Mouse (Mus musculus) liver, embryonic 14.5 days (tissue): ENCODE measurements around the gene Tac2. TPM values are rescaled to one million over a fixed set of nuclear protein-coding genes. Genes with fewer than 3 reads are reported as not detected.

Experiments used
- ATAC-seq: fragments of 200-750 bp; cut with Nextera tagmentation; 2 replicates; pipeline ENCODE4 v1.8.0; 2017; ENCODE audit warnings: moderate number of reproducible peaks, mild to moderate bottlenecking, moderate library complexity; ENCODE audit not compliant: insufficient read depth
- DNase-seq, 3 experiments: peaks; one replicate each; pipeline ENCODE4 v3.0.0-alpha.2; 2012 to 2013; ENCODE audit warnings: low read depth in 3 of 3, low spot score in 3 of 3
- H3K27ac ChIP-seq: fragments of 300-500 bp; sonication (generic); 2 replicates; pipeline ENCODE4 v1.5.1; 2014; ENCODE audit warnings: moderate library complexity, mild to moderate bottlenecking, control low read depth, inconsistent platforms
- H3K27me3 ChIP-seq: fragments of 300-500 bp; sonication (generic); 2 replicates; pipeline ENCODE4 v1.6.1; 2014; ENCODE audit warnings: mild to moderate bottlenecking, low read length, moderate library complexity; ENCODE audit not compliant: control insufficient read depth, insufficient read depth
- H3K36me3 ChIP-seq: fragments of 300-500 bp; sonication (generic); replicated peaks from 2 replicates; pipeline ENCODE4 v1.6.1; 2014; ENCODE audit warnings: low read depth; ENCODE audit not compliant: control insufficient read depth, insufficient read depth
- H3K4me1 ChIP-seq, 2 experiments: fragments of 200-500 bp in 1 of 2; fragments of 300-500 bp in 1 of 2; sonication (generic) in 1 of 2; replicated peaks; 2 replicates each; pipeline ENCODE4 v1.6.1; 2012 to 2014; ENCODE audit warnings: antibody characterized with exemption in 1 of 2, inconsistent platforms in 1 of 2, low read length in 1 of 2; ENCODE audit not compliant: control insufficient read depth in 2 of 2, insufficient read depth in 2 of 2
- H3K4me2 ChIP-seq: fragments of 300-500 bp; sonication (generic); 2 replicates; pipeline ENCODE4 v1.6.1; 2014; ENCODE audit warnings: low read depth, mild to moderate bottlenecking, control low read depth, moderate library complexity
- H3K4me3 ChIP-seq, 2 experiments: fragments of 200-500 bp in 1 of 2; fragments of 300-500 bp in 1 of 2; sonication (generic) in 1 of 2; 2 replicates each; pipeline ENCODE4 v1.5.1; 2012 to 2014; ENCODE audit warnings: low read depth in 2 of 2, low read length in 2 of 2, mild to moderate bottlenecking in 2 of 2, control low read depth in 1 of 2, inconsistent platforms in 1 of 2, moderate library complexity in 1 of 2; ENCODE audit not compliant: insufficient read depth in 1 of 2
- H3K9ac ChIP-seq: fragments of 300-500 bp; sonication (generic); replicated peaks from 2 replicates; pipeline ENCODE4 v1.6.1; 2014; ENCODE audit warnings: mild to moderate bottlenecking, control low read depth, moderate library complexity
- H3K9me3 ChIP-seq: fragments of 300-500 bp; sonication (generic); 2 replicates; pipeline ENCODE4 v1.6.1; 2016; ENCODE audit warnings: low read length, mixed read lengths; ENCODE audit not compliant: control insufficient read depth
- CTCF ChIP-seq: IDR thresholded peaks from 2 replicates; pipeline ENCODE4 v1.5.1; 2016; ENCODE audit warnings: antibody characterized with exemption, low read depth, control low read depth
- EP300 ChIP-seq: IDR thresholded peaks from 2 replicates; pipeline ENCODE4 v1.6.1; 2016; ENCODE audit warnings: antibody characterized with exemption, low read depth
- WGBS: fragments of 180-500 bp; shearing (Covaris S2); extraction: QIAGEN DNeasy Blood & Tissue Kit; methylation state at CpG from one replicate; pipeline ENCODE4 v1.1.7; 2014; ENCODE audit not compliant: insufficient replicate concordance; 5-methylcytosine and 5-hydroxymethylcytosine counted together
- polyA plus RNA-seq, 2 experiments: library from polyadenylated mRNA; depleted of rRNA in 1 of 2; stranded (reverse) in 1 of 2; unstranded in 1 of 2; fragments of >200 nt; fragmentation: Nextera tagmentation in 1 of 2; extraction: Ambion mirVana in 1 of 2; gene quantifications; 2 replicates each; pipeline versions ENCODE4 v1.2.1 to v1.2.3; 2012 to 2014

Tac2 gene
- polyA plus RNA-seq, 2 experiments: 20.7 to 26.8 TPM

DNA sequence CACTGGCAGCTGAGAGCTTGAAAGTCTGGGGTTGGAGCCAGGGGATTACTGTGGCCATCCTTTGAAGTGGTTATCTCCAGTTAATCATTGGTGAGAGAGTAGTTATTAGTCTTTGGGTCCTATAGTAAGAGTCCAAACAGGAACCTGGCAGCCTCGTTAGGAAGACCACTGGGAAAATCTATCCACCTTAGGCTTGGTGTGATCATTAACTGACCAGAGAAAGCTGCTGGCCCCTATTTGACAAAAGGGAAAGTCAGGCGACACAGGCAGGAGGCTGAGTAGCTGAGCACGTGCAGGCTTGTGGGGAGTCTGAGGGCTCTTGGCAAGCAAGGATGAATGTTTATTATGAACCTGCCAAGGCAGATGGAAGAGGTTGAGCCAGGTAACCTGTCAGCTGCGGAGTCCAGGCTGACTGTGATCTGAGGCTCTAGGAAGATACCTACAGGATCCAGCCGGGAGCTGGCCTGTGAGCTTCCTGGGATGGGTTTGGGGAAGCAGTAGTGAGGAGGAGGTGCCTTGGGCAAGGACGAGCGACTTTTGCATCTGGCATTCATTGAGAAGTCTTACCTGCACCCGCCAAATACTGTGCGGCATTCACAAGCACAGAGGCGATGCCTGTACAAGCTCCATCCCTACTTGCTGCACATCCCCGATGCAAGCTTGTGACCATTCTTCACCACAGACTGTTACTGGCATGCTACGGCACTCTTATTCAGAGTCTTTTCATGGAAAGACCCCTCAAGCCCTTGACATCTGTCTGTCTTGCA, 39.8 kb downstream of the Tac2 start:
- Histone ChIP-seq H3K27ac (no peak overlapping the region), H3K9ac (no peak overlapping the region), H3K4me1 (peaks cover 0 to 10% of the 10 kb centered on the region in 2 experiments; a peak in 2 of 4 replicates), H3K4me2 (no peak overlapping the region), H3K4me3 (no peak overlapping the region), H3K9me3 (no peaks in the 10 kb centered on the region), H3K27me3 (no peaks in the 10 kb centered on the region), H3K36me3 (no peaks in the 10 kb centered on the region)
- peak; percentile 63 for ATAC-seq
- WGBS: 53% methylated on average over 12 of the region's 12 CpGs
- no peak for TF ChIP-seq CTCF
- TF ChIP-seq EP300: no peak
- DNase-seq: no peak

DNA sequence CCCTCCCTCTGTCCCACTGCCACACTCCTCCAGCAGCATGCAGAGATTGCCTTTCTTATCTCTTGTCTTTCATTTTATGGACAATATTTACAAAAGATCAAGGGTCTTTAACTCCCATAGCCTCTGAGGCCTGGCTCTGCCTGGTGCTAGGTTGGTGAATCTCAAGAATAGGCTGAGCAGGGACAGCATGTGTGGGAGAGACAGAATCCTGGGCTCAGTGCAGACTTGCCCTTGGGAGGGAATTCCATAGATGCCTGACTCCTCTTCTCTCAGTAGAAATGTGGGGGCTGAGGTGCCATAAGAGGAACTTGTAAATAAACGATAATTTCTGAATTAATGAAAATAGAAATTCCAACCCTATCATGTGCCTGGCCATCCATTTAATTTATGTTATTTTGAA, 42.3 kb downstream of the Tac2 start:
- H3K27me3 ChIP-seq: no peaks in the 10 kb centered on the region
- H3K4me1 ChIP-seq: peaks cover 0 to 3% of the 10 kb centered on the region in 2 experiments; a peak in 2 of 4 replicates
- H3K9ac ChIP-seq: no peak overlapping the region
- TF ChIP-seq CTCF (no peak), EP300 (no peak)
- H3K9me3 ChIP-seq: no peaks in the 10 kb centered on the region
- no peak for ATAC-seq
- no peak overlapping the region for H3K4me3 ChIP-seq
- no peaks in the 10 kb centered on the region for H3K36me3 ChIP-seq
- no peak overlapping the region for H3K27ac ChIP-seq
- 63% methylated on average over 1 of the region's 1 CpGs for WGBS
- no peak overlapping the region for H3K4me2 ChIP-seq
- DNase-seq: no peak

DNA sequence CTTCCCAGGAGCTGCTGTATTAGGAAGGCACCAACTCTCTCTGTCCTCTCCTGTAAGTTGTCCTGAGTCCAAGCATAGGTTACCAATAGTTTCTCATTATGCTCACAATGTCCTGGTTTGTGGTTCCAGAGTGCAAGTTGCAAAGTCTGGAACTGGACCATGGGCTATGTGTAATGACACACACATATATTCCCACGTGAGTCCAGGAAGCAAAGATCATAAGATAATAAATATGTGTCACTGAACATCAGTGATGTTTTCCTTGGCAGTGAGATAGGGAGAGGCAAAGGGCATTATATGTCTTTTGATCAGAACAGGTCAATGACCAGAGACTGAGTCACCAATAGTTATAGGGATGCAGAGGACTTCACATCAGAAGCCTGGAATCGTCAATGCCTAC, 51.7 kb downstream of the Tac2 start, which contains the start of gene Rdh9:
TSS of gene Rdh9 (plus strand) at position 376 of the 400 bp plus-strand sequence.
- Histone ChIP-seq H3K36me3 (no peaks in the 10 kb centered on the region), H3K4me3 (no peak within 1 kb of the TSS), H3K27ac (no peak within 1 kb of the TSS), H3K9me3 (no peaks in the 10 kb centered on the region), H3K9ac (no peak within 1 kb of the TSS), H3K27me3 (no peaks in the 10 kb centered on the region), H3K4me1 (no peaks in the 10 kb centered on the region), H3K4me2 (no peak within 1 kb of the TSS)
- DNase-seq (no peak), ATAC-seq (no peak)
- 38% methylated on average over 2 of the region's 2 CpGs for WGBS
- no peak for TF ChIP-seq CTCF
- no peak for TF ChIP-seq EP300

Other genes with a start within 250 kb of the Tac2 start
- gene Stac3, start 222.8 kb upstream of the Tac2 start, polyA plus RNA-seq (2012; rRNA removed): 0.16 and 0.37 TPM in 2 replicates
- not detected in 2 replicates for gene Stac3, start 222.8 kb upstream of the Tac2 start, polyA plus RNA-seq (2014; fragmentation: Nextera tagmentation; extraction: Ambion mirVana)
- 2.1 and 3.6 TPM in 2 replicates for gene Ndufa4l2, start 209.5 kb upstream of the Tac2 start, polyA plus RNA-seq (2012; rRNA removed)
- gene Ndufa4l2, start 209.5 kb upstream of the Tac2 start, polyA plus RNA-seq (2014; fragmentation: Nextera tagmentation; extraction: Ambion mirVana): 2.0 and 5.8 TPM in 2 replicates
- 81.0 and 88.6 TPM in 2 replicates for gene Shmt2, start 202.0 kb upstream of the Tac2 start, polyA plus RNA-seq (2012; rRNA removed)
- 82.7 and 88.2 TPM in 2 replicates for gene Shmt2, start 202.0 kb upstream of the Tac2 start, polyA plus RNA-seq (2014; fragmentation: Nextera tagmentation; extraction: Ambion mirVana)
- gene Nxph4, start 189.9 kb upstream of the Tac2 start, polyA plus RNA-seq (2012; rRNA removed): not detected in 2 replicates
- gene Nxph4, start 189.9 kb upstream of the Tac2 start, polyA plus RNA-seq (2014; fragmentation: Nextera tagmentation; extraction: Ambion mirVana): 0.13 TPM in 1 of 2 replicates, not detected in the other
- gene Lrp1, start 103.3 kb upstream of the Tac2 start, polyA plus RNA-seq (2012; rRNA removed): 14.1 and 18.2 TPM in 2 replicates
- gene Lrp1, start 103.3 kb upstream of the Tac2 start, polyA plus RNA-seq (2014; fragmentation: Nextera tagmentation; extraction: Ambion mirVana): 13.2 and 16.1 TPM in 2 replicates
- gene Stat6, start 81.5 kb upstream of the Tac2 start, polyA plus RNA-seq (2012; rRNA removed): 10.9 TPM in 2 replicates
- gene Stat6, start 81.5 kb upstream of the Tac2 start, polyA plus RNA-seq (2014; fragmentation: Nextera tagmentation; extraction: Ambion mirVana): 10.2 and 12.4 TPM in 2 replicates
- 5.0 and 5.5 TPM in 2 replicates for gene Nemp1, start 57.6 kb upstream of the Tac2 start, polyA plus RNA-seq (2012; rRNA removed)
- 5.6 and 5.7 TPM in 2 replicates for gene Nemp1, start 57.6 kb upstream of the Tac2 start, polyA plus RNA-seq (2014; fragmentation: Nextera tagmentation; extraction: Ambion mirVana)
- gene Nab2, start 55.9 kb upstream of the Tac2 start, polyA plus RNA-seq (2012; rRNA removed): 4.0 and 4.1 TPM in 2 replicates
- gene Nab2, start 55.9 kb upstream of the Tac2 start, polyA plus RNA-seq (2014; fragmentation: Nextera tagmentation; extraction: Ambion mirVana): 0.88 and 1.1 TPM in 2 replicates
- 0.25 and 0.30 TPM in 2 replicates for gene Myo1a, start 19.3 kb upstream of the Tac2 start, polyA plus RNA-seq (2012; rRNA removed)
- 0.06 and 0.19 TPM in 2 replicates for gene Myo1a, start 19.3 kb upstream of the Tac2 start, polyA plus RNA-seq (2014; fragmentation: Nextera tagmentation; extraction: Ambion mirVana)
- 1.9 and 2.1 TPM in 2 replicates for gene Zbtb39, start 15.1 kb downstream of the Tac2 start, polyA plus RNA-seq (2012; rRNA removed)
- 0.72 and 0.83 TPM in 2 replicates for gene Zbtb39, start 15.1 kb downstream of the Tac2 start, polyA plus RNA-seq (2014; fragmentation: Nextera tagmentation; extraction: Ambion mirVana)
- gene Gpr182, start 27.3 kb downstream of the Tac2 start, polyA plus RNA-seq (2012; rRNA removed): 9.1 and 11.5 TPM in 2 replicates
- gene Gpr182, start 27.3 kb downstream of the Tac2 start, polyA plus RNA-seq (2014; fragmentation: Nextera tagmentation; extraction: Ambion mirVana): 3.7 and 4.3 TPM in 2 replicates
- gene Rdh1, start 35.2 kb downstream of the Tac2 start, polyA plus RNA-seq (2012; rRNA removed): 0.15 and 0.18 TPM in 2 replicates
- gene Rdh1, start 35.2 kb downstream of the Tac2 start, polyA plus RNA-seq (2014; fragmentation: Nextera tagmentation; extraction: Ambion mirVana): 0.09 and 0.17 TPM in 2 replicates
- 0.03 and 0.06 TPM in 2 replicates for gene Rdh16f1, start 35.3 kb downstream of the Tac2 start, polyA plus RNA-seq (2012; rRNA removed)
- 0.11 TPM in 1 of 2 replicates, not detected in the other for gene Rdh16f1, start 35.3 kb downstream of the Tac2 start, polyA plus RNA-seq (2014; fragmentation: Nextera tagmentation; extraction: Ambion mirVana)
- gene Rdh9, start 51.9 kb downstream of the Tac2 start, polyA plus RNA-seq (2012; rRNA removed): 0.07 TPM in 1 of 2 replicates, not detected in the other
- gene Rdh9, start 51.9 kb downstream of the Tac2 start, polyA plus RNA-seq (2014; fragmentation: Nextera tagmentation; extraction: Ambion mirVana): not detected in 2 replicates
- gene Rdh16, start 76.7 kb downstream of the Tac2 start, polyA plus RNA-seq (2012; rRNA removed): 0.03 TPM in 1 of 2 replicates, not detected in the other
- not detected in 2 replicates for gene Rdh16, start 76.7 kb downstream of the Tac2 start, polyA plus RNA-seq (2014; fragmentation: Nextera tagmentation; extraction: Ambion mirVana)
- 0.03 and 0.06 TPM in 2 replicates for gene Rdh19, start 125.5 kb downstream of the Tac2 start, polyA plus RNA-seq (2012; rRNA removed)
- not detected in 2 replicates for gene Rdh19, start 125.5 kb downstream of the Tac2 start, polyA plus RNA-seq (2014; fragmentation: Nextera tagmentation; extraction: Ambion mirVana)
- gene Rdh16f2, start 142.0 kb downstream of the Tac2 start, polyA plus RNA-seq (2012; rRNA removed): 0.09 and 0.28 TPM in 2 replicates
- gene Rdh16f2, start 142.0 kb downstream of the Tac2 start, polyA plus RNA-seq (2014; fragmentation: Nextera tagmentation; extraction: Ambion mirVana): 0.08 and 0.11 TPM in 2 replicates
- 0.92 and 1.1 TPM in 2 replicates for gene Rdh7, start 164.3 kb downstream of the Tac2 start, polyA plus RNA-seq (2012; rRNA removed)
- 1.9 and 2.0 TPM in 2 replicates for gene Rdh7, start 164.3 kb downstream of the Tac2 start, polyA plus RNA-seq (2014; fragmentation: Nextera tagmentation; extraction: Ambion mirVana)
- gene Sdr9c7, start 174.0 kb downstream of the Tac2 start, polyA plus RNA-seq (2012; rRNA removed): not detected in 2 replicates
- not detected in 2 replicates for gene Sdr9c7, start 174.0 kb downstream of the Tac2 start, polyA plus RNA-seq (2014; fragmentation: Nextera tagmentation; extraction: Ambion mirVana)